Mouse (Mus musculus) ES-Bruce4 (cell line): ENCODE data around the gene Irf7.

Source experiments
- CTCF ChIP-seq: IDR thresholded peaks from one replicate; pipeline ENCODE4 v1.8.1; 2011; ENCODE audit warnings: low read depth, low read length
- POLR2A ChIP-seq: IDR thresholded peaks from one replicate; pipeline ENCODE4 v1.8.1; 2011; ENCODE audit warnings: low read length; ENCODE audit not compliant: insufficient read depth

DNA sequence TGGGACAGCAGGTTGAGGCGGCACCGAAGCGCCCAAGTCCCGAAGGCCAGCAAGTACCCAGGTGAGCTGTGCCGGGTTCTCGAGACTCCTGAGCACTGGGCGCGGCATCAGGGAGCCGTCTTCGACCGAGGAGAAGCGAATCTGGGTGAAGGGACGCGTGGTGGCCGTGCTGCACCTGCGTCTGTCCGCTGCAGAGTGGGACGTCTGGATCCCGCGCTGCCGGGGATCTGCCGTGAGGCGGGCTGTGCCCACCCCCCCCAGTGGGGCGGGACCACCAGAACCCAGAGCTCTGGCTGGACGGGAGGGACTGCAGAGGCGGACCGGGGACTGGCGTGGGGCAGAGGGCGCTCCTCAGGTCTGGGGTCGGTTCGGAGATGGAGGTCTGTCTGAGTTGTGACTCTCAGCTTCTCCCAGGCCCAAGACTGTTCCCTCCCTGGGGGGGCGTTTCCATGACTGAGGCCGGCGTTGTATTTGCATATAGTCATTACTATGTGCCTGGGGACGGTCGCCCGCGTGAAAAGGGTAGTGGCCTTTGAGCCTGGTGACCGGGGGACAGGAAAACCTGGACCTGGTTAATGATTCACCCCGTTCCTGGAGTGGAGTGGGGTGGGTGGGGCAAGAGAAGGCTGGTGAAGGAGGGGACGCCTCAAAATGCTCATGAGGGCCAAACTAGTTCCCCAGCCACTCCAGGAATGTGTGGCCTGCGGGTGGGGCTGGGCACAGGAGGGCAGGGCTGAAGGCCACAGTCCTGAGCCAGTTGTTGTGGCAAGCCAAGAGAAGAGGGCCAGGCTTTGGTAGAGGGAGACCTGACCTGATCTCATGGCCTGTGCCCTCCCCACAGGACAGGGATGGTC, 50.2 kb downstream of the Irf7 start:
- TF ChIP-seq POLR2A, result peak; percentile 22
- TF ChIP-seq CTCF, result no peak
